Mouse (Mus musculus) bone marrow, adult 2 months (tissue): Measurements from ENCODE around the gene Pnldc1.

ENCODE experiments used
- CTCF ChIP-seq: fragments of 200-500 bp; IDR thresholded peaks from 2 replicates; pipeline ENCODE4 v1.5.1; 2011; ENCODE audit warnings: low read length, control low read depth; ENCODE audit not compliant: control insufficient read depth, insufficient read depth
- POLR2A ChIP-seq: fragments of 200-500 bp; IDR thresholded peaks from 2 replicates; pipeline ENCODE4 v1.6.1; 2011; ENCODE audit warnings: low read depth, mild to moderate bottlenecking, control low read depth, low read length, borderline replicate concordance; ENCODE audit not compliant: control insufficient read depth

- TF ChIP-seq CTCF (no peak), POLR2A (no peak)
Observed at GRCm38 (mm10) chr17:12897674-12898073, 12.4 kb downstream of the Pnldc1 start.
